In the genomic region with DNA sequence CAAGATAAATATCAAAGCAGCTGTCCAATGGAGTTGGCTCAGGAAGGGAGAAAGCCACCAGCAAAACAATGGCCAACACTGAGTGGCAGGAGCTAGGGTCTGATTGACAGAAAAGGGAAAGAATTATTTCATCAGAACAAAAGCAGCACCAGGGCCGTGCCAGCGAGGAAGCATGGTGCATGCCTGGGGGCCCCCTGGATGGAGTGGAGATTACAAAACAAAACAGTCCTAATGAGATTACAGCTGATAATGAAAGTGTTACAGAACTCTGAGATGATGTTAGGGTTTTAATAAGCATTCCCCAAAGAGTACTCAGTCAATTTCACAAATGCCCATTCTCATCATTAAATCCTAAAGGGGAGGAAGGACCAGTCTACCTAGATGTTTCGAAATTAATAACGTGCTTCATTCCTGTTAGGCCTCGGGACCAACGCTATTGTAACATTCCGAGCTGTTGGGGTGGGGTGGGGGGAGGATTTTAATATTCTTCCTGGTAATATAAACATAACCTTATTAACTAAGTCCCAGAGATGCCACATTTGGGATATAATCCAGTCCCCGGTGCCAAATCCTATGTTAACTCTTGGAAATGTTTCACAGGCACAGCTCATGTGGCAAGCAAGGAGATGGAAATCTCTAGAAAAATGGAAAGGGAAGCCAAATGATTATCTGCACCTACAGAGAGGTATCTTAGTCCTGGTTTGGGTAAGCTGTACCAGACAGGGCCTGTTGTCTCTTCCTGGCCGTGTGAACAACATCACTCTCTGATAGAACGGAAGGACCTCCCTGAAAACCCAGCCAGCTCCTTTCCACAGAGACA, we compare ENCODE assay signal across 18 mouse cellular contexts.
DNase-seq lines count a peak whose midpoint lies in the region; ATAC-seq and TF ChIP-seq lines count a peak whose summit lies in the region.
"Had no signal": no experiment of that assay in that cellular context is flagged by ENCODE, and none has a peak within 500 bp of the region (broad histone marks: within the 10 kb centered on the region; RNA-seq: fewer than 3 reads in every experiment).

No protein-coding gene starts in this region.

- H3K4me2 ChIP-seq in forebrain, postnatal 0 days (ENCODE audit: low read depth) = no peak overlapping the region
- no peak overlapping the region for H3K4me2 ChIP-seq in forebrain, embryonic 13.5 days
- H3K4me2 ChIP-seq in midbrain, embryonic 13.5 days (replicated peaks) = no peak overlapping the region
- H3K4me2 ChIP-seq in midbrain, embryonic 16.5 days (ENCODE audit: low read length) = no peak overlapping the region
- H3K4me2 ChIP-seq: embryonic facial prominence, embryonic 13.5 days; limb, embryonic 15.5 days had no signal

- H3K4me1 ChIP-seq in cerebellum, adult 2 months (ENCODE audit: control insufficient read depth, insufficient read depth, low read length) = peaks cover 19% of the 10 kb centered on the region
- 0 out of 2 replicates have a peak, but pooled peaks cover 8% of the 10 kb centered on the region for H3K4me1 ChIP-seq in forebrain, postnatal 0 days (ENCODE audit: insufficient read depth)
- H3K4me1 ChIP-seq in forebrain, embryonic 13.5 days = peaks cover 24% of the 10 kb centered on the region
- H3K4me1 ChIP-seq in midbrain, embryonic 13.5 days (replicated peaks) = peaks cover 27% of the 10 kb centered on the region
- H3K4me1 ChIP-seq in midbrain, embryonic 10.5 days = peaks cover 14% of the 10 kb centered on the region
- peaks cover 3% of the 10 kb centered on the region; the same call in 1 of the 2 replicates for H3K4me1 ChIP-seq in midbrain, embryonic 16.5 days (ENCODE audit: control insufficient read depth, insufficient read depth, low read length)
- H3K4me1 ChIP-seq: embryonic facial prominence, embryonic 13.5 days; limb, embryonic 15.5 days had no signal

- no peak for TF ChIP-seq POLR2A in cerebellum, adult 2 months (IDR thresholded peaks at IDR 0.05; ENCODE audit: borderline replicate concordance, insufficient read depth, low read length)

- no peaks in the 10 kb centered on the region for H3K36me3 ChIP-seq in forebrain, postnatal 0 days (ENCODE audit: insufficient read depth)
- no peaks in the 10 kb centered on the region for H3K36me3 ChIP-seq in forebrain, embryonic 13.5 days (ENCODE audit: poor library complexity, severe bottlenecking)
- H3K36me3 ChIP-seq in midbrain, embryonic 13.5 days = no peaks in the 10 kb centered on the region
- H3K36me3 ChIP-seq in midbrain, embryonic 10.5 days = no peaks in the 10 kb centered on the region
- no peaks in the 10 kb centered on the region for H3K36me3 ChIP-seq in midbrain, embryonic 16.5 days (ENCODE audit: control insufficient read depth, insufficient read depth, low read length)
- H3K36me3 ChIP-seq: embryonic facial prominence, embryonic 13.5 days; limb, embryonic 15.5 days had no signal

- no peaks in the 10 kb centered on the region for H3K9me3 ChIP-seq in forebrain, postnatal 0 days (ENCODE audit: low read length)
- H3K9me3 ChIP-seq in forebrain, embryonic 13.5 days (replicated peaks) = no peaks in the 10 kb centered on the region
- 0 out of 2 replicates have a peak, but pooled peaks cover 5% of the 10 kb centered on the region for H3K9me3 ChIP-seq in midbrain, embryonic 13.5 days
- H3K9me3 ChIP-seq in midbrain, embryonic 10.5 days (replicated peaks) = no peaks in the 10 kb centered on the region; the same call in 1 of the 2 replicates
- no peaks in the 10 kb centered on the region for H3K9me3 ChIP-seq in midbrain, embryonic 16.5 days (replicated peaks; ENCODE audit: control insufficient read depth, low read length, poor library complexity, severe bottlenecking)
- H3K9me3 ChIP-seq: embryonic facial prominence, embryonic 13.5 days; limb, embryonic 15.5 days had no signal

- no peaks in the 10 kb centered on the region for H3K27me3 ChIP-seq in cerebellum, adult 2 months (ENCODE audit: control insufficient read depth, insufficient read depth, low read length)
- no peaks in the 10 kb centered on the region for H3K27me3 ChIP-seq in forebrain, postnatal 0 days (ENCODE audit: insufficient read depth, low read length)
- no peaks in the 10 kb centered on the region for H3K27me3 ChIP-seq in forebrain, embryonic 13.5 days
- peaks cover 25% of the 10 kb centered on the region for H3K27me3 ChIP-seq in midbrain, embryonic 13.5 days
- 0 out of 2 replicates have a peak, but pooled peaks cover 1% of the 10 kb centered on the region for H3K27me3 ChIP-seq in midbrain, embryonic 10.5 days (ENCODE audit: low read depth, poor library complexity, severe bottlenecking)
- no peaks in the 10 kb centered on the region for H3K27me3 ChIP-seq in midbrain, embryonic 16.5 days (ENCODE audit: control insufficient read depth, insufficient read depth, low read depth, low read length)
- H3K27me3 ChIP-seq: CH12.LX; embryonic facial prominence, embryonic 13.5 days; limb, embryonic 15.5 days had no signal

- peak overlapping the region; percentile 44; the same call in 1 of the 2 replicates for H3K27ac ChIP-seq in cerebellum, adult 2 months (ENCODE audit: insufficient read depth, low read length)
- H3K27ac ChIP-seq in forebrain, postnatal 0 days (ENCODE audit: low read depth, low read length) = peak overlapping the region; percentile 74
- H3K27ac ChIP-seq in forebrain, embryonic 13.5 days = no peak overlapping the region
- peak overlapping the region; percentile 44; the same call in 1 of the 2 replicates for H3K27ac ChIP-seq in midbrain, embryonic 13.5 days
- H3K27ac ChIP-seq in midbrain, embryonic 10.5 days (replicated peaks) = no peak overlapping the region
- no peak overlapping the region for H3K27ac ChIP-seq in midbrain, embryonic 16.5 days (ENCODE audit: low read length)
- H3K27ac ChIP-seq: embryonic facial prominence, embryonic 13.5 days; limb, embryonic 15.5 days had no signal

- no peak overlapping the region for H3K9ac ChIP-seq in forebrain, postnatal 0 days
- no peak overlapping the region for H3K9ac ChIP-seq in forebrain, embryonic 13.5 days
- H3K9ac ChIP-seq in midbrain, embryonic 13.5 days (replicated peaks) = no peak overlapping the region
- no peak overlapping the region for H3K9ac ChIP-seq in midbrain, embryonic 16.5 days (ENCODE audit: low read depth, low read length)
- H3K9ac ChIP-seq: embryonic facial prominence, embryonic 13.5 days; limb, embryonic 15.5 days; liver, postnatal 0 days had no signal

- TF ChIP-seq CTCF in cerebellum, adult 2 months (IDR thresholded peaks at IDR 0.05; ENCODE audit: borderline replicate concordance, insufficient read depth, low read depth, low read length) = no peak
- no peak for TF ChIP-seq CTCF in forebrain, postnatal 0 days (IDR thresholded peaks at IDR 0.05; ENCODE audit: low read depth)

- 63% methylated on average over 10 of the region's 10 CpGs for WGBS in cerebellum, adult 2 months
- 41% methylated on average over 10 of the region's 10 CpGs for WGBS in forebrain, postnatal 0 days
- 57% methylated on average over 10 of the region's 10 CpGs for whole genome bisulfite sequencing in forebrain, embryonic 13.5 days
- WGBS in midbrain, embryonic 13.5 days = 52% methylated on average over 10 of the region's 10 CpGs
- WGBS in midbrain, embryonic 10.5 days = 73% methylated on average over 10 of the region's 10 CpGs
- WGBS in midbrain, embryonic 16.5 days = 46% methylated on average over 10 of the region's 10 CpGs

- H3K4me3 ChIP-seq in cerebellum, adult 2 months (replicated peaks; ENCODE audit: insufficient read depth, low read depth, low read length) = no peak overlapping the region
- H3K4me3 ChIP-seq in forebrain, postnatal 0 days (ENCODE audit: low read depth, low read length) = no peak overlapping the region
- H3K4me3 ChIP-seq in forebrain, embryonic 13.5 days = no peak overlapping the region
- H3K4me3 ChIP-seq in midbrain, embryonic 13.5 days (replicated peaks) = no peak overlapping the region
- no peak overlapping the region for H3K4me3 ChIP-seq in midbrain, embryonic 10.5 days
- H3K4me3 ChIP-seq in midbrain, embryonic 16.5 days (ENCODE audit: low read depth, low read length) = no peak overlapping the region
- H3K4me3 ChIP-seq: embryonic facial prominence, embryonic 13.5 days; limb, embryonic 15.5 days had no signal

- no peak for ATAC-seq in forebrain, postnatal 0 days
- ATAC-seq in forebrain, embryonic 13.5 days = no peak
- ATAC-seq in midbrain, embryonic 13.5 days = no peak; the same call in 1 of the 2 replicates
- 0 out of 2 replicates have a peak, but pooled peaks have one; percentile 44 for ATAC-seq in midbrain, embryonic 16.5 days
- ATAC-seq: liver, postnatal 0 days had no signal

- DNase-seq in cerebellum, adult 2 months = peak in 1 of 2 experiments; percentile 42
- no peak for DNase-seq in cerebellum, postnatal 36 days
- DNase-seq in forebrain, postnatal 0 days = peak; percentile 48
- DNase-seq in midbrain, embryonic 10.5 days (ENCODE audit: low spot score) = no peak
- DNase-seq in right cerebral cortex, adult 2 months (ENCODE audit: low spot score in 2 of 2) = no peak
- DNase-seq: adrenal gland, postnatal 10 days; heart, adult 18-20 months; kidney, adult 18-20 months; kidney, postnatal 14 days; liver, postnatal 0 days; lung, postnatal 14 days; thymus, postnatal 14 days had no signal

Comparison
In these comparisons a context has a peak if more than half of its experiments do, and no peak if none do; other contexts are left out.
1. H3K27ac ChIP-seq: peak in cerebellum, adult 2 months (single experiment), forebrain, postnatal 0 days (single experiment) and midbrain, embryonic 13.5 days (single experiment); none in forebrain, embryonic 13.5 days (single experiment), midbrain, embryonic 10.5 days (single experiment) and midbrain, embryonic 16.5 days (single experiment).